Mouse (Mus musculus) hindbrain, postnatal 0 days (tissue): ENCODE data around the gene Rras. TPM values are rescaled to one million over a fixed set of nuclear protein-coding genes. Genes with fewer than 3 reads are reported as not detected.
A peak's percentile ranks its signal among the peaks of the same experiment; 100 is the strongest.
"Not testable (repeated sequence)": the region's sequence is repeated elsewhere in the genome, so short reads cannot be mapped to it uniquely, and the experiment has no call there.

Source experiments
- ATAC-seq: fragments of 200-750 bp; cut with Nextera tagmentation; 2 replicates; pipeline ENCODE4 v1.8.0; 2017; ENCODE audit warnings: mild to moderate bottlenecking, moderate TSS enrichment, moderate library complexity
- DNase-seq: peaks from one replicate; pipeline ENCODE4 v3.0.0-alpha.2; 2015; ENCODE audit warnings: low spot score
- H3K27ac ChIP-seq: fragments of 300-500 bp; sonication (generic); 2 replicates; pipeline ENCODE4 v1.5.1; 2014; ENCODE audit warnings: mild to moderate bottlenecking
- H3K27me3 ChIP-seq: fragments of 300-500 bp; sonication (generic); 2 replicates; pipeline ENCODE4 v1.6.1; 2014; ENCODE audit warnings: low read length, mixed read lengths; ENCODE audit not compliant: insufficient read depth
- H3K36me3 ChIP-seq: fragments of 300-500 bp; sonication (generic); 2 replicates; pipeline ENCODE4 v1.6.1; 2014; ENCODE audit warnings: low read length, mixed read lengths; ENCODE audit not compliant: insufficient read depth
- H3K4me1 ChIP-seq: fragments of 300-500 bp; sonication (generic); 2 replicates; pipeline ENCODE4 v1.6.1; 2014; ENCODE audit warnings: antibody characterized with exemption, low read length, mixed read lengths; ENCODE audit not compliant: insufficient read depth
- H3K4me2 ChIP-seq: fragments of 300-500 bp; sonication (generic); 2 replicates; pipeline ENCODE4 v1.6.1; 2014; ENCODE audit warnings: low read depth, mild to moderate bottlenecking, low read length, moderate library complexity, mixed read lengths
- H3K4me3 ChIP-seq: fragments of 300-500 bp; sonication (generic); 2 replicates; pipeline ENCODE4 v1.5.1; 2014; ENCODE audit warnings: low read length
- H3K9ac ChIP-seq: fragments of 300-500 bp; sonication (generic); replicated peaks from 2 replicates; pipeline ENCODE4 v1.6.1; 2014; ENCODE audit warnings: mild to moderate bottlenecking, low read length, moderate library complexity, mixed read lengths
- H3K9me3 ChIP-seq: fragments of 300-500 bp; sonication (generic); 2 replicates; pipeline ENCODE4 v1.6.1; 2016; ENCODE audit warnings: low read length, mixed read lengths
- CTCF ChIP-seq: IDR thresholded peaks from 2 replicates; pipeline ENCODE4 v1.5.1; 2016; ENCODE audit warnings: antibody characterized with exemption, control low read depth, low read depth
- WGBS: fragments of 180-500 bp; shearing (Covaris S2); extraction: QIAGEN DNeasy Blood & Tissue Kit; methylation state at CpG from one replicate; pipeline ENCODE4 v1.1.7; 2014; 5-methylcytosine and 5-hydroxymethylcytosine counted together
- polyA plus RNA-seq: library from polyadenylated mRNA; unstranded; fragments of >200 nt; fragmentation: Nextera tagmentation; extraction: Ambion mirVana; gene quantifications from 2 replicates; pipeline ENCODE4 v1.2.1, GENCODE M21; 2015
- total RNA-seq: library from RNA; depleted of rRNA; stranded (reverse); fragments of >200 nt; gene quantifications from 2 replicates; pipeline ENCODE4 v1.2.3, GENCODE M21; 2014

The Rras gene
- total and polyA plus RNA-seq, 2 experiments from 2014 or later = 16.9 to 18.6 TPM

DNA sequence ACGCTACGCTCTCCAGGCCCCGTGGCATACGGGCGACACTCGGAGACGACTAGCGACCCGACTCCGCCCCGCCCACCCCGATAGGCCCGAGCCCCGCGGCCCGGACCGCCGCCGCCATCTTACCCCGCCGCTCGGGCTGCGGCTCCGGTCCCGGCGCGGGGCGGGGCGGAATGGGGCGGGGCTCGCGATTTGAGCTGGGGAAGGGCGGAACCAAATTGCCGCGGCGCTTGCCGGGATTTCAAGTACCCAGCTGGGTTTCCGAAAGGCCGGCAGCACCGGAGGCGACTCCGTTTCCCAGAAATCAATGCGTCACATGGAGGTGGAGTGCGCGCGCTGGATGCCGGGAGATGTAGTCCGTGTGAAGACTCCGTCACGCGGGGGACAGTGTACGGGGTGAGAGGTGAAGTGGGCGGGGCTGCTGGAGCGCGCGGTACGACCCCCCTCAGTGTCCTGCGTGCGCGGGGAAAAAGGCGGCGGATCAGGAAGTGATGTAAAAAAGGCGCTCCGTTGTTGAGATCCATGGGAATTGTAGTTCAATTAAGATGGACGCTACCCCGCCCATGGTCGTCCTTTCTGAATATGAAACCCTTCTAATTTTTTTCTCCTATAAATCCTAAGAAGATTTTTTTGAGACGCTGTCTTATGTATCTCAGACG lies 1.7 kb upstream of the Rras start, which contains the start of gene Scaf1:
TSS of gene Scaf1 (minus strand) at position 407 of the 656 bp plus-strand sequence.
- WGBS = 1% methylated on average over 67 of the region's 69 CpGs

DNA sequence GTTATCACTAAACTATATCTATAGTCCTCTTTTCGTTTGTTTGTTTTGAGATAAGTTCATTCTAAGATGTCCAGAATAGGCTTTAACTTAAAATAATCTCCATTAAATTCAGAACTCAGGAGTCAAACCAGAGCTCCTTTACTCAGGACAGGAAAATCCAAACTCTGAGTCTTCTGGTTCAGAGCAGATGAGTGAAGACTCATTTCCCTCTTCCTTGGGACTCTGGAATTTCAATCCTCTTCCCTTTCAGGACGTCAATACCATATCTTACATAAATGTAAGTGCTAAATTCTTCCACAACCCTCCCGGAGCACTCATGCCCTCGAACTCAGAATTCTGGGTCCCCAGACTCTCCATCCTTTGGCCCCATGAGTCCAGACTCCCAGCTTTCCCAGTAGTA lies 1.0 kb upstream of the Rras start:
- no peak for ATAC-seq
- peak overlapping the region; percentile 80 for H3K27ac ChIP-seq
- H3K4me3 ChIP-seq = peak overlapping the region; percentile 65
- peak overlapping the region; percentile 96 for H3K4me2 ChIP-seq
- TF ChIP-seq CTCF = no peak
- no peaks in the 10 kb centered on the region for H3K27me3 ChIP-seq
- peak overlapping the region; percentile 55; the same call in 1 of the 2 replicates for H3K9ac ChIP-seq
- no peaks in the 10 kb centered on the region for H3K9me3 ChIP-seq
- no peak for DNase-seq
- H3K4me1 ChIP-seq = peaks cover 14% of the 10 kb centered on the region
- peaks cover 16% of the 10 kb centered on the region for H3K36me3 ChIP-seq
- 5% methylated on average over 4 of the region's 4 CpGs for WGBS

More for the DNA sequence above, 1.7 kb upstream of the Rras start, which contains the start of gene Scaf1:
- H3K9ac ChIP-seq = peak within 1 kb of the TSS; percentile 89
- DNase-seq = peak; percentile 100
- peak; percentile 95 for ATAC-seq
- peak within 1 kb of the TSS; percentile 83 for H3K27ac ChIP-seq
- H3K9me3 ChIP-seq = no peaks in the 10 kb centered on the region
- H3K4me1 ChIP-seq = peaks cover 14% of the 10 kb centered on the region
- peaks cover 22% of the 10 kb centered on the region for H3K36me3 ChIP-seq
- no peaks in the 10 kb centered on the region for H3K27me3 ChIP-seq
- H3K4me2 ChIP-seq = peak within 1 kb of the TSS; percentile 96
- no peak for TF ChIP-seq CTCF
- peak within 1 kb of the TSS; percentile 65 for H3K4me3 ChIP-seq

DNA sequence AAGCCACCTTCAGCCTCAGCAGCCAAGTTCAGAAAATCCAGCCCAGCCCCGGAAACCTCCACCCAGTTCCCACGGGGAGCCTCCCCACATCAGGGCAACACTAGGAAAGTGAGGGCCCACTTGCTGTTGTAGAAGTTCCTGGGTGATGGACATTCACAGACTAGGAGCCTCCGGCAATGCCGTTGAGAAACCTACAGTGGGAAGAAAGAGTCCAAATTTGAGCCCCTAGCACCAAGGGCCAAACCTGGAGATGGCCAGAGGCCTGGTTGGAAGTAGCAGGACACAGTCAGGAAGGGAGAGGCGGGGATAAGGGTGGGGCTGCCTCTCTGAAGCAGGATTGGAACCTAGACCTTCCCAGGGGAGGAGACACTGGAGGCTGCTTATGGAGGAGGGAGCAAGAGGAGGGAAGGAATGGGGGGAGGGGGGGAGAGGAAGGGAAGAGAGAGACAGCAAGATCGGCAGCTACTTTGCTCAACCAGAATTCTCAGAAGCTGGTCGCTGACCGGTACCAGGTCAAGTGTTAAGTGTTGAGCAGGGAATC lies 1.3 kb downstream of the Rras start:
- ATAC-seq = no peak
- no peak overlapping the region; the same call in 1 of the 2 replicates for H3K4me3 ChIP-seq
- no peak for DNase-seq

DNA sequence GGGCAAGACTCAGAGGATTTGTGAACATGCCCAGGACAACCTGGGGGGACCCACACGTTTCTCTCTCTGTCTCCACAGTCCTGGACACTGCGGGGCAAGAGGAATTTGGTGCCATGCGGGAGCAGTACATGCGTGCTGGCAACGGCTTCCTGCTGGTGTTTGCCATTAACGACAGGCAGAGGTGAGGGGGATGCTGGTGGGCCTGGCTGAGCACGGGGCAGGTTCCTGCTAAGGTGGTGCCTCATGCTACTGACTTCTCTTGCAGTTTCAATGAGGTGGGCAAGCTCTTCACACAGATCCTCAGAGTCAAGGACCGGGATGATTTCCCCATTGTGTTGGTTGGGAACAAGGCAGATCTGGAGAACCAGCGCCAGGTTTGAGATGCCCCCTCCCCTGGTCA lies 2.5 kb downstream of the Rras start:
- 0 out of 2 replicates have a peak, but pooled peaks cover 6% of the 10 kb centered on the region for H3K4me1 ChIP-seq
- H3K4me3 ChIP-seq = no peak overlapping the region
- WGBS = 74% methylated on average over 9 of the region's 9 CpGs
- ATAC-seq (no peak), DNase-seq (no peak)
- no peak overlapping the region for H3K4me2 ChIP-seq
- no peak overlapping the region for H3K9ac ChIP-seq
- H3K9me3 ChIP-seq = no peaks in the 10 kb centered on the region
- no peak for TF ChIP-seq CTCF
- H3K27ac ChIP-seq = no peak overlapping the region
- H3K27me3 ChIP-seq = no peaks in the 10 kb centered on the region
- H3K36me3 ChIP-seq = no peaks in the 10 kb centered on the region

More for the DNA sequence above, 1.3 kb downstream of the Rras start:
- Histone ChIP-seq H3K9me3 (no peaks in the 10 kb centered on the region), H3K27ac (peak overlapping the region; percentile 78), H3K4me2 (peak overlapping the region; percentile 96), H3K4me1 (peaks cover 14% of the 10 kb centered on the region), H3K27me3 (no peaks in the 10 kb centered on the region), H3K36me3 (no peaks in the 10 kb centered on the region), H3K9ac (no peak overlapping the region)
- WGBS = 48% methylated on average over 8 of the region's 8 CpGs
- TF ChIP-seq CTCF = no peak

DNA sequence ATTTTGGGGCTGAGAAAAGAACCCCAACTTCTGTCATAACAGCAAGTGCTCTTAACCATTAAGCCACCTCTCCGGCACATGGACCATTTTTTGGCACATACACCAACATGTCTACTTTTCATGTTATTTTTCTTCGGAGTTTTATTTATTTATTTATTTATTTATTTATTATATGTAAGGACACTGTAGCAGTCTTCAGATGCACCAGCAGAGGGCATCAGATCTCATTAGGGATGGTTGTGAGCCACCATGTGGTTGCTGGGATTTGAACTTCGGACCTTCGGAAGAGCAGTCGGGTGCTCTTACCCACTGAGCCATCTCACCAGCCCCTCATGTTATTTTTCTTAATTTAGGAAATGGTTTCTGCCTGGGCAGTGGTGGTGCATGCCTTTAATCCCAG lies 6.0 kb downstream of the Rras start:
- peak; percentile 25 for DNase-seq
- H3K27me3 ChIP-seq, ATAC-seq, H3K27ac ChIP-seq, H3K4me3 ChIP-seq, H3K4me1 ChIP-seq, H3K9me3 ChIP-seq, H3K4me2 ChIP-seq, H3K9ac ChIP-seq: not testable (repeated sequence)
- WGBS = 69% methylated on average over 5 of the region's 5 CpGs
- H3K36me3 ChIP-seq = peaks cover 17% of the 10 kb centered on the region
- peak; percentile 45 for TF ChIP-seq CTCF

DNA sequence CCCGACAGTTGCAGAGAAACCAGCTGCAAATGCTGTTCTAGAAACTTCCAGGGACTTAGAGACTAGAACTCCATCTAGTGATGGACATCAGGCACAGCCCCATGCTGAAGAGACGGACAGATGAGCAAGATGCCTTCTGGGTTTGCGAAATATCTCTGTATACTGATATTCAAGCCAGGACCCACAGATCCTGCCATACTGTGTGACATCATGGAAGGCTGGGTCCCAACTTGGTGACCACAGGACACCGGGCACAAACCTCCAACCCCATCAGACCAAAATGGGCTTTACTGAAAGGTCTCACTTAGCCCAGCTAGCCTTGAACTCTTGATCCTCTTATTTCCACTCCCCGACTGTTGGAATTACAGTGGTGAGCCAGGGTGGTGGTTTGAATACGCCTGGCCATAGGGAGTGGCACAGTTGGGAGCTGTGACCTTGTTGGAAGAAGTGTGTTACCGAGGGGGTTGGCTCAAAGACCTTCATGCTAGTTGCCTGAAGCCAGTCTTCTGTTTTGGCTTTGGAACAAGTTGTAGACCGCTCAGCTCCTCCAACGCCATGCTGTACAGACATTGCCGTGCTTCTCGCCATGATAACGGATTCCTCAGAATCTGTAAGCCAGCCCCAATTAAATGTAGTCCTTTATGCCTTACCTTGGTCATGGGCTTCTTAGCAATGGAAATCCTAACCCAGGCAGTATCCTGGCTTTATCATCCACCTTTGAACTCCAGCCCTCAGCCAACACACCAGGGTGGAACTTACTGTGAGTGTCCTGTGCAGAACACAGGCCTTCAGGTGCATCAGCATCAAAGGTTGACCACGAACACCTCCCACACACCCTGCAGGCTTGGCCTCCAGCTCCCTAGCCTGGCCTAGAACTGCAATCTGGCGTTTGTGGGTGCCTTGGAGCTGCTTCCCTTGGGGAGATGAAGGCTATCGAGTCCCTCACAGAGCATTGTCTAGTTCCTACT lies 6.8 kb downstream of the Rras start:
- no peak for DNase-seq
- 0 out of 2 replicates have a peak overlapping the region, but pooled peaks have one; percentile 9 for H3K27ac ChIP-seq

More for the DNA sequence above, 6.8 kb downstream of the Rras start:
- 86% methylated on average over 15 of the region's 15 CpGs for WGBS
- no peak overlapping the region for H3K4me3 ChIP-seq
- H3K27me3 ChIP-seq = no peaks in the 10 kb centered on the region
- H3K4me1 ChIP-seq = no peaks in the 10 kb centered on the region
- no peak for TF ChIP-seq CTCF
- H3K9ac ChIP-seq = no peak overlapping the region
- no peak for ATAC-seq
- H3K36me3 ChIP-seq = peaks cover 25% of the 10 kb centered on the region
- H3K9me3 ChIP-seq = no peaks in the 10 kb centered on the region
- H3K4me2 ChIP-seq = no peak overlapping the region
